Mouse (Mus musculus) cortical plate, adult 2 months (tissue): ENCODE measurements around the gene Lrrc32. TPM values are rescaled to one million over a fixed set of nuclear protein-coding genes. Genes with fewer than 3 reads are reported as not detected.

Experiments used
- H3K27ac ChIP-seq: fragments of 200-500 bp; 2 replicates; pipeline ENCODE4 v1.5.1; 2012; ENCODE audit warnings: low read length, control low read depth, inconsistent platforms; ENCODE audit not compliant: insufficient read depth
- H3K4me1 ChIP-seq: fragments of 200-500 bp; 2 replicates; pipeline ENCODE4 v1.6.1; 2011; ENCODE audit warnings: low read length; ENCODE audit not compliant: control insufficient read depth, insufficient read depth
- H3K4me3 ChIP-seq: fragments of 200-500 bp; 2 replicates; pipeline ENCODE4 v1.5.1; 2011; ENCODE audit warnings: mild to moderate bottlenecking, low read length, control low read depth; ENCODE audit not compliant: insufficient read depth
- CTCF ChIP-seq: fragments of 200-500 bp; IDR thresholded peaks from 2 replicates; pipeline ENCODE4 v1.5.1; 2011; ENCODE audit warnings: mild to moderate bottlenecking, control low read depth, low read length; ENCODE audit not compliant: insufficient read depth; ENCODE audit errors: extremely low read depth
- POLR2A ChIP-seq: fragments of 200-500 bp; IDR thresholded peaks from 2 replicates; pipeline ENCODE4 v1.6.1; 2011; ENCODE audit warnings: mild to moderate bottlenecking, low read length, control low read depth; ENCODE audit not compliant: insufficient read depth; ENCODE audit errors: extremely low read depth
- polyA plus RNA-seq: library from polyadenylated mRNA; depleted of rRNA; stranded (reverse); fragments of >200 nt; gene quantifications from 2 replicates; pipeline ENCODE4 v1.2.3, GENCODE M21; 2012

Gene Lrrc32
- polyA plus RNA-seq, 1 experiment: 4.4 TPM

GRCm38 (mm10) chr7:98495591-98495990, 6.5 kb downstream of the Lrrc32 start:
- Histone ChIP-seq H3K4me3 (no peak overlapping the region), H3K27ac (no peak overlapping the region), H3K4me1 (no peaks in the 10 kb centered on the region)
- TF ChIP-seq POLR2A (no peak), CTCF (no peak)

DNA sequence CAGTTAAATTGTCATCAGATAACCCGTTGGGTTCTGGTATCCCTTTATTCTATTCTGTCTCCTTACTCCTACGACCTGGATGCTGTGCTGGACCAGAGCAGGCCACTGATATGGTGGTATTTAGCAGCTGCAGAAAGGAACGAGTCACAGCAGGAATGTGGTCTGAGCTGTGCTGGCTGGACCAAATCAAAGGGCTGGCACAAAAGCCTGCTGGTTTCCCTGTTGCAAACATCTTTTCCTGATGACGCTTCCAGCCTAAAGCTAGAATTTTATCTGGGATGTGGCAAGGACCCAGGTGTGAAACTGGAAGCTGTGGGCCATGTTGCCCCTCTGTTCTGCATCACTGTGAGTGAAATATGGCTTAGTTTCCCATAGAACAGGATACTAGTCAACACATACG, 8.4 kb downstream of the Lrrc32 start:
- Histone ChIP-seq H3K27ac (no peak overlapping the region), H3K4me1 (no peaks in the 10 kb centered on the region), H3K4me3 (no peak overlapping the region)
- TF ChIP-seq CTCF (no peak), POLR2A (no peak)

DNA sequence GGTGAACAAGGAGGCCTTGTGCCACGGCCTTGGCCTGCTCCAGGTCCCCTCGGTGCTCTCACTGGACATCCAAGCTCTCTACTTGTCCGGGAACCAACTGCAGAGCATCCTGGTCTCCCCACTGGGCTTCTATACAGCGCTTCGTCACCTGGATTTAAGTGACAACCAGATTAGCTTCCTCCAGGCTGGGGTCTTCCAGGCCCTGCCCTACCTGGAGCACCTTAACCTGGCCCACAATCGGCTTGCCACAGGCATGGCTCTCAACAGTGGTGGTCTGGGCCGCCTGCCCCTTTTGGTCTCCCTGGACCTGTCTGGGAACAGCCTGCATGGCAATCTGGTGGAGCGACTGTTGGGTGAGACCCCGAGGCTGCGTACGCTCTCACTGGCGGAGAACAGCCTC, 9.0 kb downstream of the Lrrc32 start:
- Histone ChIP-seq H3K4me1 (no peaks in the 10 kb centered on the region), H3K4me3 (no peak overlapping the region), H3K27ac (no peak overlapping the region)
- TF ChIP-seq POLR2A (no peak), CTCF (no peak)

GRCm38 (mm10) chr7:98498656-98499560, 9.8 kb downstream of the Lrrc32 start:
- TF ChIP-seq CTCF (no peak), POLR2A (no peak)
- Histone ChIP-seq H3K27ac (no peak overlapping the region), H3K4me1 (no peaks in the 10 kb centered on the region), H3K4me3 (no peak overlapping the region)

GRCm38 (mm10) chr7:98499561-98500292, 10.6 kb downstream of the Lrrc32 start:
- Histone ChIP-seq H3K27ac (no peak overlapping the region), H3K4me1 (peaks cover 3% of the 10 kb centered on the region; the same call in 1 of the 2 replicates), H3K4me3 (no peak overlapping the region)
- no peak for TF ChIP-seq POLR2A

DNA sequence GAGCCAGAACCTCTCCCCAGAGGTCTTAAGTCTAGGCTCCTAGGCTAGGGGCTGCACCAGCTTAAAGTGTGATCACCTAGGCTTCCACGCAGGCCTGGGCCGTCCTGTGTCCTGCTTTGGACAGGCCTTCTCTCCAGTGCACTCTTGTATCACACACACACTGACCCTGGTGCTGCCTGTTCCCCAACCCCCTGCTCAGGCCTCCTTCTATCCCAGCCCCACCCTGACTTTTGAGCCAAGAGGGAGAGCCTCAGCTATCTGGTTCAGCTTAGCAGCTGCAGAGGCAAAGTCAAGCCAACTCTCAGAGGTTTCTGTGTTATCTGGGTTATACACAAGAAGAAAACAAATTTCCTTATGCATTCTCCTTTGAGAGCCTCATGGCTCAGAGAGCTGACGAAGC, 11.4 kb downstream of the Lrrc32 start:
- TF ChIP-seq CTCF (no peak), POLR2A (no peak)
- Histone ChIP-seq H3K27ac (no peak overlapping the region), H3K4me3 (no peak overlapping the region), H3K4me1 (peaks cover 3% of the 10 kb centered on the region; the same call in 1 of the 2 replicates)

GRCm38 (mm10) chr7:98501078-98501477, 12.0 kb downstream of the Lrrc32 start:
- Histone ChIP-seq H3K4me1 (peaks cover 3% of the 10 kb centered on the region; the same call in 1 of the 2 replicates), H3K4me3 (no peak overlapping the region), H3K27ac (no peak overlapping the region)
- no peak for TF ChIP-seq CTCF
- TF ChIP-seq POLR2A: no peak

DNA sequence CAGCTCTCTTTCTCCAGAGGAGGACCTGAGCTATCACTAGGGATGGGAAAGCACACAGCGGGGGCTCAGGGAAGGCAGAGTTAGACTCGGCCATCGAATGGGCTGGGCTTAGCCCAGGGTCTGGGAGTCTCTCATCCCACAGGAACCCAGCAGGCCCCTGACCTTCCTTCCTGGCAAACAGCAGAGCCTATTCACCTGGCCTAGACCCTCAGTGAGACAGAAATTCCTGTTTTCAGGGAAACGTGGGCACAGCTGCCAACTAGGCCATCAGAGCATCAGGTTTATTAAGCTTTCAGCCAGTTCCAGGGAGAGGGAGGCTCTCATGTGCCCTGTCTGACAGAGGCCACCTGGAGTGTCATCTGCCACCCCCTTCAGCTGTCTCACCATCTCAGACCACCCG, 13.8 kb downstream of the Lrrc32 start:
- H3K4me1 ChIP-seq: peaks cover 3% of the 10 kb centered on the region; the same call in 1 of the 2 replicates
- H3K27ac ChIP-seq: no peak overlapping the region
- TF ChIP-seq POLR2A: no peak
- TF ChIP-seq CTCF: no peak
- H3K4me3 ChIP-seq: no peak overlapping the region

- no peak overlapping the region for H3K4me3 ChIP-seq
- no peak for TF ChIP-seq POLR2A
- no peak for TF ChIP-seq CTCF
- H3K27ac ChIP-seq: no peak overlapping the region
- peaks cover 3% of the 10 kb centered on the region; the same call in 1 of the 2 replicates for H3K4me1 ChIP-seq
Measured at GRCm38 (mm10) chr7:98503951-98504647, 15.0 kb downstream of the Lrrc32 start.
